Mouse (Mus musculus) CH12.LX (cell line): Measurements from ENCODE around the gene Slc27a1. TPM values are rescaled to one million over a fixed set of nuclear protein-coding genes. Genes with fewer than 3 reads are reported as not detected.

Experiments used
- DNase-seq: peaks from one replicate; pipeline ENCODE4 v3.0.0-alpha.2; 2013; ENCODE audit errors: extremely low read depth
- H3K27ac ChIP-seq: 2 replicates; pipeline ENCODE4 v1.5.1; 2012; ENCODE audit warnings: low read depth, mild to moderate bottlenecking, control low read depth, moderate library complexity; ENCODE audit not compliant: insufficient read depth
- H3K27me3 ChIP-seq: replicated peaks from 2 replicates; pipeline ENCODE3; 2012; ENCODE audit warnings: inconsistent platforms
- H3K36me3 ChIP-seq, 2 experiments: replicated peaks in 1 of 2; 2 replicates each; pipeline versions ENCODE3 to v1.6.1; 2012; ENCODE audit warnings: inconsistent platforms in 1 of 2, low read length in 1 of 2, mild to moderate bottlenecking in 1 of 2, mixed read lengths in 1 of 2, moderate library complexity in 1 of 2; ENCODE audit not compliant: control insufficient read depth in 1 of 2, insufficient read depth in 1 of 2
- H3K4me1 ChIP-seq, 2 experiments: 2 replicates each; pipeline ENCODE4 v1.6.1; 2012; ENCODE audit warnings: inconsistent platforms in 1 of 2, moderate library complexity in 1 of 2; ENCODE audit not compliant: insufficient read depth in 2 of 2, control insufficient read depth in 1 of 2
- H3K4me2 ChIP-seq: 2 replicates; pipeline ENCODE4 v1.6.1; 2012; ENCODE audit warnings: low read depth, mild to moderate bottlenecking, control low read depth; ENCODE audit not compliant: poor library complexity, insufficient read depth, severe bottlenecking
- H3K4me3 ChIP-seq, 3 experiments: fragments of 150-350 bp in 1 of 3; sonication (generic) in 1 of 3; replicated peaks in 1 of 3; 2 replicates each; pipeline versions ENCODE3 to v1.5.1; 2011 to 2012; ENCODE audit warnings: low read depth in 2 of 3, low read length in 2 of 3, mild to moderate bottlenecking in 2 of 3, moderate library complexity in 2 of 3, control low read depth in 1 of 3, improper control_type of control experiment in 1 of 3, inconsistent platforms in 1 of 3, mixed read lengths in 1 of 3; ENCODE audit not compliant: poor library complexity in 1 of 3
- H3K79me2 ChIP-seq: replicated peaks from 2 replicates; pipeline ENCODE4 v1.6.1; 2012; ENCODE audit warnings: mild to moderate bottlenecking, moderate library complexity; ENCODE audit not compliant: control insufficient read depth, poor library complexity, insufficient read depth, severe bottlenecking; ENCODE audit errors: extremely low read depth
- H3K9ac ChIP-seq: 2 replicates; pipeline ENCODE4 v1.6.1; 2012; ENCODE audit warnings: low read depth, mild to moderate bottlenecking, control low read depth, moderate library complexity; ENCODE audit not compliant: insufficient read depth
- H3K9me3 ChIP-seq: replicated peaks from 2 replicates; pipeline ENCODE3; 2012; ENCODE audit warnings: low read length, inconsistent platforms, mixed read lengths
- BHLHE40 ChIP-seq: IDR thresholded peaks from 2 replicates; pipeline ENCODE4 v1.6.1; 2011; ENCODE audit warnings: mild to moderate bottlenecking, low read depth, low read length, improper control_type of control experiment
- CHD1 ChIP-seq: IDR thresholded peaks from 2 replicates; pipeline ENCODE4 v1.6.1; 2012; ENCODE audit warnings: low read depth, low read length, improper control_type of control experiment, inconsistent platforms
- CHD2 ChIP-seq: IDR thresholded peaks from 2 replicates; pipeline ENCODE4 v1.6.1; 2011; ENCODE audit warnings: low read length, improper control_type of control experiment
- CTCF ChIP-seq, 2 experiments: IDR thresholded peaks in 1 of 2; conservative IDR thresholded peaks in 1 of 2; 2 replicates each; pipeline ENCODE4 v1.5.1; 2011 to 2012; ENCODE audit warnings: low read depth in 2 of 2, low read length in 2 of 2, improper control_type of control experiment in 1 of 2, inconsistent platforms in 1 of 2, mild to moderate bottlenecking in 1 of 2, moderate library complexity in 1 of 2
- E2F4 ChIP-seq: IDR thresholded peaks from 2 replicates; pipeline ENCODE4 v1.6.1; 2011; ENCODE audit warnings: low read depth, low read length, improper control_type of control experiment; ENCODE audit not compliant: insufficient replicate concordance
- ELF1 ChIP-seq: IDR thresholded peaks from 2 replicates; pipeline ENCODE4 v1.6.1; 2014; ENCODE audit warnings: low read depth, mild to moderate bottlenecking, inconsistent platforms, low read length, improper control_type of control experiment
- EP300 ChIP-seq: IDR thresholded peaks from 2 replicates; pipeline ENCODE4 v1.6.1; 2011; ENCODE audit warnings: low read length, improper control_type of control experiment
- ETS1 ChIP-seq: conservative IDR thresholded peaks from 2 replicates; pipeline ENCODE4 v1.6.1; 2012; ENCODE audit warnings: low read depth, mild to moderate bottlenecking, inconsistent platforms, low read length, improper control_type of control experiment, moderate library complexity
- GABPA ChIP-seq: IDR thresholded peaks from 2 replicates; pipeline ENCODE4 v1.6.1; 2012; ENCODE audit warnings: low read depth, low read length, improper control_type of control experiment, inconsistent platforms; ENCODE audit not compliant: insufficient replicate concordance
- HCFC1 ChIP-seq: IDR thresholded peaks from 2 replicates; pipeline ENCODE4 v1.6.1; 2012; ENCODE audit warnings: low read depth, mild to moderate bottlenecking, inconsistent platforms, low read length, improper control_type of control experiment
- IRF4 ChIP-seq: IDR thresholded peaks from 2 replicates; pipeline ENCODE4 v1.6.1; 2014; ENCODE audit warnings: low read depth, mild to moderate bottlenecking, inconsistent platforms, low read length, improper control_type of control experiment
- JUN ChIP-seq: IDR thresholded peaks from 2 replicates; pipeline ENCODE4 v1.6.1; 2011; ENCODE audit warnings: low read depth, mild to moderate bottlenecking, low read length, improper control_type of control experiment, moderate library complexity; ENCODE audit not compliant: insufficient read depth
- JUND ChIP-seq: conservative IDR thresholded peaks from 2 replicates; pipeline ENCODE4 v1.6.1; 2011; ENCODE audit warnings: low read depth, low read length, improper control_type of control experiment
- KAT2A ChIP-seq: IDR thresholded peaks from 2 replicates; pipeline ENCODE4 v1.6.1; 2012; ENCODE audit warnings: low read length, improper control_type of control experiment, inconsistent platforms; ENCODE audit not compliant: insufficient replicate concordance
- MAFK ChIP-seq: IDR thresholded peaks from 2 replicates; pipeline ENCODE4 v1.6.1; 2011; ENCODE audit warnings: low read length, improper control_type of control experiment; ENCODE audit not compliant: insufficient replicate concordance
- MAX ChIP-seq: IDR thresholded peaks from 2 replicates; pipeline ENCODE4 v1.6.1; 2011; ENCODE audit warnings: low read length, improper control_type of control experiment
- MAZ ChIP-seq: IDR thresholded peaks from 2 replicates; pipeline ENCODE4 v1.6.1; 2012; ENCODE audit warnings: low read depth, mild to moderate bottlenecking, inconsistent platforms, low read length, improper control_type of control experiment, moderate library complexity
- MEF2A ChIP-seq: IDR thresholded peaks from 2 replicates; pipeline ENCODE4 v1.6.1; 2014; ENCODE audit warnings: low read depth, mild to moderate bottlenecking, inconsistent platforms, low read length, improper control_type of control experiment, borderline replicate concordance
- MXI1 ChIP-seq: IDR thresholded peaks from 2 replicates; pipeline ENCODE4 v1.6.1; 2011; ENCODE audit warnings: mild to moderate bottlenecking, low read depth, low read length, improper control_type of control experiment
- MYC ChIP-seq: IDR thresholded peaks from 2 replicates; pipeline ENCODE4 v1.6.1; 2011; ENCODE audit warnings: low read depth, mild to moderate bottlenecking, improper control_type of control experiment, low read length
- NELFE ChIP-seq: IDR thresholded peaks from 2 replicates; pipeline ENCODE4 v1.6.1; 2011; ENCODE audit warnings: low read depth, low read length, improper control_type of control experiment
- PAX5 ChIP-seq: IDR thresholded peaks from 2 replicates; pipeline ENCODE4 v1.6.1; 2012; ENCODE audit warnings: low read length, inconsistent platforms, mixed read lengths
- POLR2A ChIP-seq: IDR thresholded peaks from 2 replicates; pipeline ENCODE4 v1.6.1; 2011; ENCODE audit warnings: low read depth, mild to moderate bottlenecking, improper control_type of control experiment, low read length
- POLR2AphosphoS2 ChIP-seq: IDR thresholded peaks from 2 replicates; pipeline ENCODE4 v1.6.1; 2011; ENCODE audit warnings: low read depth, low read length, improper control_type of control experiment
- RAD21 ChIP-seq: IDR thresholded peaks from 2 replicates; pipeline ENCODE4 v1.6.1; 2011; ENCODE audit warnings: low read depth, mild to moderate bottlenecking, low read length, improper control_type of control experiment, moderate library complexity
- RCOR1 ChIP-seq: conservative IDR thresholded peaks from 2 replicates; pipeline ENCODE4 v1.6.1; 2012; ENCODE audit warnings: low read depth, mild to moderate bottlenecking, inconsistent platforms, low read length, improper control_type of control experiment
- SIN3A ChIP-seq: IDR thresholded peaks from 2 replicates; pipeline ENCODE4 v1.6.1; 2012; ENCODE audit warnings: low read length, improper control_type of control experiment, inconsistent platforms
- SMC3 ChIP-seq: IDR thresholded peaks from 2 replicates; pipeline ENCODE4 v1.6.1; 2011; ENCODE audit warnings: low read depth, low read length, improper control_type of control experiment
- TBP ChIP-seq: conservative IDR thresholded peaks from 2 replicates; pipeline ENCODE4 v1.6.1; 2011; ENCODE audit warnings: low read depth, low read length, improper control_type of control experiment
- TCF12 ChIP-seq: IDR thresholded peaks from 2 replicates; pipeline ENCODE4 v1.6.1; 2014; ENCODE audit warnings: low read depth, mild to moderate bottlenecking, inconsistent platforms, low read length, improper control_type of control experiment
- UBTF ChIP-seq: IDR thresholded peaks from 2 replicates; pipeline ENCODE4 v1.6.1; 2012; ENCODE audit warnings: low read depth, mild to moderate bottlenecking, inconsistent platforms, low read length, improper control_type of control experiment, moderate library complexity
- USF1 ChIP-seq: IDR thresholded peaks from 2 replicates; pipeline ENCODE4 v1.6.1; 2014; ENCODE audit warnings: low read depth, mild to moderate bottlenecking, inconsistent platforms, low read length, improper control_type of control experiment
- USF2 ChIP-seq: conservative IDR thresholded peaks from 2 replicates; pipeline ENCODE4 v1.6.1; 2011; ENCODE audit warnings: low read depth, low read length, improper control_type of control experiment
- ZC3H11A ChIP-seq: IDR thresholded peaks from 2 replicates; pipeline ENCODE4 v1.6.1; 2012; ENCODE audit warnings: low read depth, mild to moderate bottlenecking, inconsistent platforms, low read length, improper control_type of control experiment
- ZKSCAN1 ChIP-seq: IDR thresholded peaks from 2 replicates; pipeline ENCODE4 v1.6.1; 2012; ENCODE audit warnings: low read depth, inconsistent platforms, low read length, improper control_type of control experiment, borderline replicate concordance
- ZMIZ1 ChIP-seq: IDR thresholded peaks from 2 replicates; pipeline ENCODE4 v1.6.1; 2012; ENCODE audit warnings: low read depth, mild to moderate bottlenecking, inconsistent platforms, low read length, improper control_type of control experiment
- ZNF384 ChIP-seq: IDR thresholded peaks from 2 replicates; pipeline ENCODE4 v1.6.1; 2012; ENCODE audit warnings: low read depth, low read length, improper control_type of control experiment, inconsistent platforms
- dilution Hi-C: fragments of 300-500 bp; cut with MboI; formaldehyde crosslinking; loops from 2 replicates; pipeline ENCODE4 v1.14.3; 2020; ENCODE audit warnings: low sequenced_read_pairs; ENCODE audit not compliant: extremely low pct_unique_long_range_greater_than_20kb, extremely low pct_ligation_motif_present
- in situ Hi-C: fragments of 300-500 bp; cut with MboI; formaldehyde crosslinking; loops from 3 replicates; pipeline ENCODE4 v1.14.3; 2019; ENCODE audit warnings: low sequenced_read_pairs, low pct_ligation_motif_present, low pct_unique_long_range_greater_than_20kb, mixed read lengths
- polyA plus RNA-seq: library from polyadenylated mRNA; unstranded; fragments of >175 nt; gene quantifications from 2 replicates; pipeline ENCODE4 v1.2.1, GENCODE M21; 2012; ENCODE audit warnings: low read depth; ENCODE audit not compliant: insufficient read length
- total RNA-seq, 2 experiments: library from RNA; depleted of rRNA; stranded (reverse); fragments of 300-350 nt in 1 of 2; fragments of >200 nt in 1 of 2; gene quantifications; 2 replicates each; pipeline ENCODE4 v1.2.3; 2012 to 2014

Gene Slc27a1
- total and polyA plus RNA-seq, 3 experiments: 1.8 to 4.0 (median 2.4) TPM

- H3K36me3 ChIP-seq: peaks cover 5 to 16% of the 10 kb centered on the region in 2 experiments
- peak within 1 kb of the TSS; percentile 90 for H3K4me2 ChIP-seq
- H3K4me3 ChIP-seq: peak within 1 kb of the TSS; percentile 83 to 93 (median 89)
- dilution Hi-C loops (no loop called here), in situ Hi-C loops (no loop called here)
- H3K4me1 ChIP-seq: peaks cover 12 to 61% of the 10 kb centered on the region in 2 experiments
- peak within 1 kb of the TSS; percentile 47 for H3K27ac ChIP-seq
- no peaks in the 10 kb centered on the region for H3K27me3 ChIP-seq
- H3K79me2 ChIP-seq: peaks cover 11% of the 10 kb centered on the region; the same call in 1 of the 2 replicates
- peak; percentile 98 for DNase-seq
- H3K9ac ChIP-seq: peak within 1 kb of the TSS; percentile 84
- no peaks in the 10 kb centered on the region for H3K9me3 ChIP-seq
- TF ChIP-seq RAD21 (no peak), POLR2AphosphoS2 (no peak), UBTF (0 out of 2 replicates have a peak, but pooled peaks have one; percentile 50), TBP (peak; percentile 83; the same call in 1 of the 2 replicates), RCOR1 (no peak), MEF2A (peak; percentile 15; the same call in 1 of the 2 replicates), USF1 (peak; percentile 43), CHD1 (no peak), JUN (no peak), GABPA (no peak), ZKSCAN1 (no peak), KAT2A (0 out of 2 replicates have a peak, but pooled peaks have one; percentile 25), BHLHE40 (0 out of 2 replicates have a peak, but pooled peaks have one; percentile 5), ZNF384 (no peak), ETS1 (peak; percentile 27; the same call in 1 of the 2 replicates), MAFK (no peak), E2F4 (no peak), MYC (peak; percentile 58; the same call in 1 of the 2 replicates), MXI1 (peak; percentile 90; the same call in 1 of the 2 replicates), IRF4 (peak; percentile 83), HCFC1 (peak; percentile 26; the same call in 1 of the 2 replicates), MAZ (peak; percentile 28; the same call in 1 of the 2 replicates), EP300 (peak; percentile 11), SIN3A (peak; percentile 82), POLR2A (peak; percentile 87), NELFE (peak; percentile 64), ELF1 (peak; percentile 22; the same call in 1 of the 2 replicates), TCF12 (no peak; the same call in 1 of the 2 replicates), CHD2 (peak; percentile 5), CTCF (conservative IDR thresholded peaks at IDR 0.05 in 1 of 2, IDR thresholded peaks at IDR 0.05 in 1 of 2; ENCODE audit: low read depth in 2 of 2, low read length in 2 of 2) (peak in 1 of 2 experiments; percentile 22; a peak in 1 of 4 replicates), USF2 (peak; percentile 9; the same call in 1 of the 2 replicates), ZC3H11A (no peak), JUND (no peak), SMC3 (no peak), ZMIZ1 (0 out of 2 replicates have a peak, but pooled peaks have one; percentile 31), PAX5 (no peak), MAX (peak; percentile 70; the same call in 1 of the 2 replicates)
Observed at GRCm38 (mm10) chr8:71537028-71537867, 31.4 kb upstream of the Slc27a1 start, which contains the start of gene Bst2. TSS of gene Bst2 (minus strand) at chr8:71537456.
